Mouse (Mus musculus) testis, postnatal 10 days (tissue): Measurements from ENCODE around the gene Sde2.
A peak's percentile ranks its signal among the peaks of the same experiment; 100 is the strongest.

Experiments used
- DNase-seq: peaks from one replicate; pipeline ENCODE4 v3.0.0; 2021; ENCODE audit warnings: low spot score

Sde2 gene

GRCm38 (mm10) chr1:180888556-180889042 lies 37.7 kb downstream of the Sde2 start:
- peak; percentile 84 for DNase-seq

- no peak for DNase-seq
Measured at GRCm38 (mm10) chr1:180889172-180889571, 38.2 kb downstream of the Sde2 start.

DNA sequence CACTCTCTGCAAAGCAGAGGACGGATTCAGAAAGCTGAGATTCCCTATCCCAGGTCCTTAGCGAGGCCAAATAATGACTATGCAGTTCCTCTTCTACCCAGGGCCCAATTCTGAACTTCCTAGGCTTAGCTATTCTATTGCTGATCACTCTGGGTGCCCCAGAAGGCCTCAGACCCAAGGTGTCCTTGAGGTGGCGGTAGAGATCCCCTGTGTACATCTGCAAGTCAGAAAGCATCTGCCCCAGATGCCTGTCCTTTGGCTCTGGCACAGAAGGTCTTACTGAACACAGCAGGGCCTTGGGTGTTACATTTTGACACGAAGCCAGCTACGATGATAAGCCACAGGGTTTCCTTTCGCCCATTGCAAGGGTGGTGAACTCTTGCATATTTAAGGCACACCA lies 38.9 kb downstream of the Sde2 start:
- no peak for DNase-seq

DNA sequence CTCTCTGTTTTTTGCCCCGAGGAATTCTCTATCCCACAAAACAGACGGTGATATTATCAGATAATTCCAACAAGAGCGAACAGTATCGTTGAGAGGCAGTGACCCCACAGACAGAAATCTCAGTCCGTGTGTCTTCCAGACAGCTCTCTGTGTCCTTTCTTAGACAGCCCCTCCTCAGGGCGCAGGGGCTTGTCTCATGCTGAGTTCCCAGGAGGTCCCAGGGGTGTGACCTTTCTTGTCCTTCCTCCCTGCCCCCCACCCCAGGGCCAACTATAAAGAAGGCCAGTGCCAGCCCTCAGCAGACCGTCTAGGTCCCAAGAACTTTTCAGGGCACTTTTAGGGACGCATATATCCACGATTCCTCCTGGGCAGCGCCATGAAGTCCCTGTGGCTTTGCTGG lies 41.9 kb downstream of the Sde2 start, which contains the start of gene Lefty2:
TSS of gene Lefty2 (plus strand) at position 301 of the 400 bp plus-strand sequence.
- no peak for DNase-seq

- peak; percentile 60 for DNase-seq
Measured at GRCm38 (mm10) chr1:180894088-180894987, 43.4 kb downstream of the Sde2 start.

- no peak for DNase-seq
Measured at GRCm38 (mm10) chr1:180901107-180901506, 50.2 kb downstream of the Sde2 start.

- no peak for DNase-seq
Measured at GRCm38 (mm10) chr1:180902915-180903314, 52.0 kb downstream of the Sde2 start.

DNA sequence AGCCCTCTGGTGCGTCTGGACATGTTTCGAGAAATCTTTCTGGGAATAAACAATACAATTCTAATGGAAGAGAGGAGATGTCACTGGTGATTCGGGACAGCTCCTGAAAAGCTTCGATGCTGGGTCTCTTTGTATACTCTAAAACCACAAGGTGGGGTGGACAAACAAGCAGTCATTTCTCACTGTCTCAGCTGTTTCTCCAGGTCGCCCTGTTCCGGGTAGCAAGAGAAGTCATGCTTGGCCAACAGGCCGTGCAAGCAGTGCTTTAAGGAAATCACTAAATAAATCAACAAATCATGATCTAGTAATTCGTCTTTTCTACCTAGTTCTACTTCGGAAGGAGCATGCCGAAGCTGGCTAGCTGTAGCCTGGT lies 52.7 kb downstream of the Sde2 start:
- DNase-seq: no peak

DNA sequence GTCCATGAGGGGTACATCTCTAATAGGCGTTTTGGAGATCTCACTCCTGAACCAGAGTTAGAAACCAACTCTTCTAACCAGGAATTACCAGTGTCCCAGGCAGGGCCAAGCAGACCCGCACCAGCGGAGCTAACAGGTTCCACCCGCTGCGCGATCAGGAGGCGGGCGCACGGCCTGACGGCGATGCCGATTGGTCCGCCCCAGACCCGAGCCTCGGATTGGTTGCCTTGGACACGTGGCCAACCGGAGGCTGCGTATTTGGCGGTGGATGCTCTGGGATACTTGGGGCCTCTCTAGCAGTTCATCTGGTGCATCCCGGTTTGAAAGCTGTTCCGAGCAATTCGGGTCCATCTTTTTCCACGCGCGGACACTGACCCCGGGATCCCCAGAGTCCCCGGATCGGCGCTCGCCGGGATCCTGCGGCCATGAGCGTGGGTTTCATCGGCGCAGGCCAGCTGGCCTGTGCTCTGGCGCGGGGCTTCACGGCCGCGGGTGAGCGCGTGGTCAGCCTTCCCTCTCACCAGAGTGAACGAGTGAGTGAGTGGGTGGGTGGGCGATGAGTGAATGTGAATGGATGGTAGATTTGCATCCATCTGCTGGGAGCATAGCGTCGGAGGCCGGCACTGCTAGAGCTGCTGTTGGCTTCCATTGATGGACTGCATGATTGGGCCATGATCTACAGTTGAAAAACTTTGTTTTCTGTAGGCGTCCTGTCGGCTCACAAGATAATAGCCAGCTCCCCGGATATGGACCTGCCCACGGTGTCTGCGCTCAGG lies 53.3 kb downstream of the Sde2 start, which contains the start of gene Pycr2:
TSS of gene Pycr2 (plus strand) at position 255 of the 776 bp plus-strand sequence.
- peak; percentile 93 for DNase-seq

DNA sequence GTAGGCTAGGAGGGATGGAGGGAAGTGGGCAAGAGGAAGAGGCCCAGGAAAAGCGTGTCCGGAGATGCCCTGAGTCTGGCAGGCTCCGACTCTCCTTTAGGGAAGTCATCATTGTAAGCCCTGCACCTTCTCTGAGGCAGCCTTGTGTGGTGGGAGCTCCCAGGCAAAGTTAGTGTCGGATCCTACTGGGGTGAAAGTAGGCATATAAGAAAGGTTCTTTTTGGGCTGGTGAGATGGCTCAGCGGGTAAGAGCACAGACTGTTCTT lies 53.8 kb downstream of the Sde2 start:
- DNase-seq: no peak

- no peak for DNase-seq
Measured at GRCm38 (mm10) chr1:180905307-180905706, 54.4 kb downstream of the Sde2 start.

DNA sequence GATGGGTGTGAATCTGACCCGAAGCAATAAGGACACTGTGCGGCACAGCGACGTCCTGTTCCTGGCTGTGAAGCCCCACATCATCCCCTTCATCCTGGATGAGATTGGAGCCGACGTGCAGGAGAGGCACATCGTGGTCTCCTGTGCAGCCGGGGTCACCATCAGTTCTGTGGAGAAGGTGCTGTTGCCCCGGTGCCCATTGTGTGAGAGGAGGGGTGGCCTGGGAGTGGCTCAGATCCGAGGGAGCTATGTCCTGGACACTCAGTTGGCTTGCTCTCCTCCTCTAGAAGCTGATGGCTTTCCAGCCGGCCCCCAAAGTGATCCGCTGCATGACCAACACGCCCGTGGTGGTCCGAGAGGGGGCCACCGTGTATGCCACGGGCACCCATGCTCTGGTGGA lies 54.9 kb downstream of the Sde2 start:
- DNase-seq: no peak

DNA sequence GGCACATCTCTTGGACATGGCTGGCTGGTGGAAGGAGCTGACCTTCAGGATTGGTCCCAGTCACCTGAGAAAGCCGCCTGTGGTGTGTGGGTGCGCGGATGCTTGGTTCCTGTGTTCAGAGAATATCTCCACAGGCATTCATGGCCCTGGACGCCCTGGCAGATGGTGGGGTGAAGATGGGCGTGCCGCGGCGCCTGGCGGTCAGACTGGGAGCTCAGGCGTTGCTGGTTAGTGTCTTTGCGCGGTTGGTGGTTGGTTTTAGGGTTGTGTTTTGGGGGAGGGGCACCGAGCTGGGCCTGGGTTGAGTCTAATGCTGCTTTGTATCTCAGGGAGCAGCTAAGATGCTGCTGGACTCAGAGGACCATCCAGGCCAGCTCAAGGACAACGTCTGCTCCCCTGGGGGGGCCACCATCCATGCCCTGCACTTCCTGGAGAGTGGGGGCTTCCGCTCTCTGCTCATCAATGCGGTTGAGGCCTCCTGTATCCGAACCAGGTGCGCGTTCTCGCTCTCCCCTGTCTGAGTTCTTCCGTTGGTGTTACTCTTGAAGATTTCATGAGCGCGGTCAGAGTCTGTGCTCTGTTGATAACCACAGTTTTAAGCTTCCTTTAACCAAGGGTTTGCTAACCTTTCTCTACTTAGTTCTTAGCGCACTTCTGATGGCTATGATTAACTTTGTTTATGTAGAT lies 55.7 kb downstream of the Sde2 start:
- DNase-seq: no peak

DNA sequence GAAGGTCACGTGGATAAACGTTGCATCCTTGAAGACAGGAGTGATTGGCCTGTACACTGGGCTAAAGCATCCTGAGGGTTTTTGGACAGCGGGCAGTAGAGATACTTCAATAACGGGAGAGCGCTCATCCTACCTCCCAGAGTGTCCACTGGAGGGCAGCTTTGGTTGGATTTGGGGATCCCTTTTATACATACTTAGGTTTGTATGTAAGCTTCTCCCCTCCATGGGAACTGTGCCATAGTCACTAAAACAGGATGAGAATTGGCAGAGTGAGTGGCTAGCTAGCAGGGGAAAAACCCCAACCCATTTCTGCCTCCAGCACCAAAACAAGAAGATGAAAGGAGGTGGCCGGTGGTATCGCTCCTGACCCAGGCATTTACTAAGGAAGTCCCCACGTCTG lies 60.2 kb downstream of the Sde2 start:
- DNase-seq: no peak

GRCm38 (mm10) chr1:180911653-180912287 lies 60.8 kb downstream of the Sde2 start:
- no peak for DNase-seq

DNA sequence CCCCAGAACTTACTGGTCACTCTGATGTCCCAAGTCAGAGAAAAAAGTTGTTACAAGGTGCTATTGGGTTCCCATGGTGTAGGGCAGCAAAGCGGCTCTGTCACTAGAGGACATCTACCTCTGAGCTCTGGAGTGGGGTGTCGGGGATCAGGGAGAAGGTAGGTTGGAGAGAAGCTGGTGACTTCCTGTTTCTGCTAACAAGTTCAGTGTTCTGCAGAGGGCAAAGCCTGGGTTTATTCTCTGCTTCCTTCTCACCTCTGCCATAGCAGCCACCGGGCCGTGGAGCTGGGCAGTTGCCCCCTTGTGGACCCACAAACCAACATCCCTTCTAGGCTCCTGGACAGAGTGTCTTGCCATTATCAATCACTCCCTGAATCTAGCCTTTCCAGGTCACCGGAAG lies 61.9 kb downstream of the Sde2 start:
- no peak for DNase-seq

GRCm38 (mm10) chr1:180913797-180914196 lies 62.9 kb downstream of the Sde2 start:
- no peak for DNase-seq

- no peak for DNase-seq
Measured at GRCm38 (mm10) chr1:180916425-180916824, 65.5 kb downstream of the Sde2 start.

DNA sequence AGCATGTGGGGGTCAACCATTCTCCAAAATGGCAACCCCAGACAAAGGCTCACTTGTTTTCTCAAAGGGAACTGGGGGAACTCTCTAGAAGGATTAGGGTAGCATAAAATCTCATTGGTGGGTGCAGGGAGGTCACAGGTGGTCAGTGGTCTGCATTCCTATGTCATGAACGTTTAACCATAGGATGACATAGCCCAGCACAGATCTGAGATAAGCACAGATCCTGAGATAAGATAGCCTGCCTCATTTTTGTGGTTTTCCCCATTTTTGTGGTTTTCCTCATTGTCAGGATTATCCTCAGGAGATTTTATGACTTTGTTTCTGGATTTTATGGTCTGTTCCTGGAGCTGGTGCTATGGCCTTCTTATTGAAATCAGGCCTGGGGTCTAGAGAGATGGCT lies 66.1 kb downstream of the Sde2 start:
- no peak for DNase-seq
